Mouse (Mus musculus) forebrain, embryonic 12.5 days (tissue): ENCODE data around the gene Smim14. TPM values are rescaled to one million over a fixed set of nuclear protein-coding genes. Genes with fewer than 3 reads are reported as not detected.

Experiments used
- ATAC-seq: fragments of 200-750 bp; cut with Nextera tagmentation; 2 replicates; pipeline ENCODE4 v1.8.0; 2017; ENCODE audit warnings: moderate TSS enrichment; ENCODE audit not compliant: low FRiP score
- H3K27ac ChIP-seq: fragments of 300-500 bp; sonication (generic); 2 replicates; pipeline ENCODE4 v1.5.1; 2016; ENCODE audit warnings: mild to moderate bottlenecking
- H3K27me3 ChIP-seq: fragments of 300-500 bp; sonication (generic); 2 replicates; pipeline ENCODE4 v1.6.1; 2016; ENCODE audit warnings: mild to moderate bottlenecking
- H3K36me3 ChIP-seq: fragments of 300-500 bp; sonication (generic); replicated peaks from 2 replicates; pipeline ENCODE4 v1.6.1; 2016; ENCODE audit warnings: mild to moderate bottlenecking
- H3K4me1 ChIP-seq: fragments of 300-500 bp; sonication (generic); 2 replicates; pipeline ENCODE4 v1.6.1; 2016
- H3K4me2 ChIP-seq: fragments of 300-500 bp; sonication (generic); 2 replicates; pipeline ENCODE4 v1.6.1; 2016; ENCODE audit warnings: mild to moderate bottlenecking, moderate library complexity
- H3K4me3 ChIP-seq: fragments of 300-500 bp; sonication (generic); replicated peaks from 2 replicates; pipeline ENCODE4 v1.5.1; 2016; ENCODE audit warnings: mild to moderate bottlenecking
- H3K9ac ChIP-seq: fragments of 300-500 bp; sonication (generic); 2 replicates; pipeline ENCODE4 v1.6.1; 2016; ENCODE audit warnings: mild to moderate bottlenecking
- H3K9me3 ChIP-seq: fragments of 300-500 bp; sonication (generic); 2 replicates; pipeline ENCODE4 v1.6.1; 2016
- WGBS: fragments of 180-500 bp; shearing (Covaris S2); methylation state at CpG from one replicate; pipeline ENCODE4 v1.1.7; 2016; 5-methylcytosine and 5-hydroxymethylcytosine counted together
- polyA plus RNA-seq: library from polyadenylated mRNA; unstranded; fragments of >200 nt; fragmentation: Nextera tagmentation; extraction: Ambion mirVana; gene quantifications from 2 replicates; pipeline ENCODE4 v1.2.1, GENCODE M21; 2016

Smim14 gene
- polyA plus RNA-seq, 1 experiment from 2014 or later, result 113 TPM

- Histone ChIP-seq H3K9me3 (no peaks in the 10 kb centered on the region), H3K4me1 (no peaks in the 10 kb centered on the region), H3K36me3 (no peaks in the 10 kb centered on the region), H3K9ac (no peak overlapping the region), H3K27ac (no peak overlapping the region), H3K4me2 (no peak overlapping the region), H3K27me3 (no peaks in the 10 kb centered on the region), H3K4me3 (no peak overlapping the region)
- ATAC-seq, result no peak
- WGBS, result 88% methylated on average over 3 of the region's 3 CpGs
Measured at GRCm38 (mm10) chr5:65513506-65513905, 23.5 kb downstream of the Smim14 start.

GRCm38 (mm10) chr5:65508395-65508794 is 28.6 kb downstream of the Smim14 start:
- no peak for ATAC-seq
- Histone ChIP-seq H3K27ac (no peak overlapping the region), H3K27me3 (no peaks in the 10 kb centered on the region), H3K9ac (no peak overlapping the region), H3K36me3 (no peaks in the 10 kb centered on the region), H3K4me3 (no peak overlapping the region), H3K4me1 (no peaks in the 10 kb centered on the region), H3K4me2 (no peak overlapping the region), H3K9me3 (no peaks in the 10 kb centered on the region)
- 86% methylated on average over 8 of the region's 8 CpGs for WGBS

- no peak for ATAC-seq
- Histone ChIP-seq H3K4me1 (no peaks in the 10 kb centered on the region), H3K9ac (no peak overlapping the region), H3K27me3 (no peaks in the 10 kb centered on the region), H3K4me3 (no peak overlapping the region), H3K4me2 (0 out of 2 replicates have a peak overlapping the region, but pooled peaks have one; percentile 24), H3K36me3 (no peaks in the 10 kb centered on the region), H3K9me3 (no peaks in the 10 kb centered on the region), H3K27ac (no peak overlapping the region)
- 12% methylated on average over 8 of the region's 8 CpGs for WGBS
Measured at GRCm38 (mm10) chr5:65505786-65506185, 31.2 kb downstream of the Smim14 start.

GRCm38 (mm10) chr5:65501407-65501806 is 35.6 kb downstream of the Smim14 start:
- Histone ChIP-seq H3K9ac (no peak overlapping the region), H3K4me2 (no peak overlapping the region), H3K36me3 (no peaks in the 10 kb centered on the region), H3K4me1 (no peaks in the 10 kb centered on the region), H3K4me3 (no peak overlapping the region), H3K9me3 (no peaks in the 10 kb centered on the region), H3K27me3 (no peaks in the 10 kb centered on the region), H3K27ac (no peak overlapping the region)
- 87% methylated on average over 9 of the region's 9 CpGs for WGBS
- ATAC-seq, result no peak

GRCm38 (mm10) chr5:65500231-65500630 is 36.8 kb downstream of the Smim14 start:
- no peak overlapping the region for H3K9ac ChIP-seq
- 83% methylated on average over 7 of the region's 7 CpGs for WGBS

GRCm38 (mm10) chr5:65492716-65493531 is 44.1 kb downstream of the Smim14 start, which contains the start of gene Gm43552:
Gm43552 (minus strand) TSS chr5:65492833.
- Histone ChIP-seq H3K27me3 (peaks cover 3% of the 10 kb centered on the region; the same call in 1 of the 2 replicates), H3K4me1 (peaks cover 11% of the 10 kb centered on the region), H3K9me3 (no peaks in the 10 kb centered on the region), H3K27ac (peak within 1 kb of the TSS; percentile 91), H3K36me3 (no peaks in the 10 kb centered on the region), H3K4me2 (peak within 1 kb of the TSS; percentile 81), H3K4me3 (peak within 1 kb of the TSS; percentile 94), H3K9ac (peak within 1 kb of the TSS; percentile 92)
- WGBS, result under 1% methylated on average over 69 of the region's 69 CpGs
- peak; percentile 96 for ATAC-seq

More at GRCm38 (mm10) chr5:65500231-65500630, 36.8 kb downstream of the Smim14 start:
- no peak for ATAC-seq
- Histone ChIP-seq H3K27me3 (no peaks in the 10 kb centered on the region), H3K27ac (no peak overlapping the region), H3K9me3 (no peaks in the 10 kb centered on the region), H3K4me2 (no peak overlapping the region), H3K36me3 (no peaks in the 10 kb centered on the region), H3K4me3 (no peak overlapping the region), H3K4me1 (no peaks in the 10 kb centered on the region)

GRCm38 (mm10) chr5:65491767-65492715 is 44.9 kb downstream of the Smim14 start:
- peaks cover 11% of the 10 kb centered on the region for H3K4me1 ChIP-seq
- WGBS, result under 1% methylated on average over 57 of the region's 57 CpGs
- H3K9ac ChIP-seq, result peak overlapping the region; percentile 92
- peak overlapping the region; percentile 91 for H3K27ac ChIP-seq
- H3K9me3 ChIP-seq, result no peaks in the 10 kb centered on the region
- no peaks in the 10 kb centered on the region for H3K36me3 ChIP-seq
- peaks cover 3% of the 10 kb centered on the region; the same call in 1 of the 2 replicates for H3K27me3 ChIP-seq
- H3K4me2 ChIP-seq, result peak overlapping the region; percentile 81
- peak overlapping the region; percentile 94 for H3K4me3 ChIP-seq
- peak; percentile 89 for ATAC-seq

- WGBS, result 83% methylated on average over 4 of the region's 4 CpGs
Measured at GRCm38 (mm10) chr5:65489830-65490229, 47.2 kb downstream of the Smim14 start.

GRCm38 (mm10) chr5:65488725-65489124 is 48.3 kb downstream of the Smim14 start:
- Histone ChIP-seq H3K4me1 (peaks cover 11% of the 10 kb centered on the region), H3K27me3 (no peaks in the 10 kb centered on the region), H3K9me3 (no peaks in the 10 kb centered on the region), H3K36me3 (no peaks in the 10 kb centered on the region), H3K9ac (no peak overlapping the region), H3K27ac (no peak overlapping the region), H3K4me2 (no peak overlapping the region), H3K4me3 (no peak overlapping the region)
- WGBS, result 87% methylated on average over 7 of the region's 7 CpGs
- no peak for ATAC-seq

More at GRCm38 (mm10) chr5:65489830-65490229, 47.2 kb downstream of the Smim14 start:
- Histone ChIP-seq H3K36me3 (no peaks in the 10 kb centered on the region), H3K27me3 (peaks cover 3% of the 10 kb centered on the region; the same call in 1 of the 2 replicates), H3K4me1 (peaks cover 11% of the 10 kb centered on the region), H3K4me3 (no peak overlapping the region), H3K9me3 (no peaks in the 10 kb centered on the region), H3K4me2 (no peak overlapping the region), H3K27ac (no peak overlapping the region), H3K9ac (no peak overlapping the region)
- no peak for ATAC-seq

- H3K4me1 ChIP-seq, result peaks cover 6% of the 10 kb centered on the region
- no peak overlapping the region for H3K4me3 ChIP-seq
- WGBS, result 86% methylated on average over 10 of the region's 10 CpGs
- H3K27me3 ChIP-seq, result no peaks in the 10 kb centered on the region
- no peak overlapping the region for H3K9ac ChIP-seq
- H3K27ac ChIP-seq, result no peak overlapping the region
- no peak overlapping the region for H3K4me2 ChIP-seq
- ATAC-seq, result no peak
- no peaks in the 10 kb centered on the region for H3K9me3 ChIP-seq
- no peaks in the 10 kb centered on the region for H3K36me3 ChIP-seq
Measured at GRCm38 (mm10) chr5:65487381-65487780, 49.6 kb downstream of the Smim14 start.

- ATAC-seq, result no peak
- H3K9ac ChIP-seq, result no peak overlapping the region
- H3K27ac ChIP-seq, result no peak overlapping the region
- peaks cover 2% of the 10 kb centered on the region for H3K4me1 ChIP-seq
- no peaks in the 10 kb centered on the region for H3K27me3 ChIP-seq
- H3K36me3 ChIP-seq, result no peaks in the 10 kb centered on the region
- H3K9me3 ChIP-seq, result no peaks in the 10 kb centered on the region
- H3K4me2 ChIP-seq, result no peak overlapping the region
- 95% methylated on average over 2 of the region's 2 CpGs for WGBS
- no peak overlapping the region for H3K4me3 ChIP-seq
Measured at GRCm38 (mm10) chr5:65486514-65486913, 50.5 kb downstream of the Smim14 start.

GRCm38 (mm10) chr5:65482996-65483395 is 54.0 kb downstream of the Smim14 start:
- Histone ChIP-seq H3K36me3 (no peaks in the 10 kb centered on the region), H3K4me1 (no peaks in the 10 kb centered on the region), H3K9ac (no peak overlapping the region), H3K27me3 (no peaks in the 10 kb centered on the region), H3K4me2 (no peak overlapping the region), H3K27ac (no peak overlapping the region), H3K4me3 (no peak overlapping the region), H3K9me3 (no peaks in the 10 kb centered on the region)
- ATAC-seq, result no peak
- 89% methylated on average over 4 of the region's 4 CpGs for WGBS
